Mouse (Mus musculus) erythroid progenitor cell, adult 5-6 weeks (primary cell): ENCODE results near the gene Il18. TPM values are rescaled to one million over a fixed set of nuclear protein-coding genes. Genes with fewer than 3 reads are reported as not detected.

ENCODE experiments used
- ATAC-seq: replicated peaks from 2 replicates; pipeline ENCODE4 v1.8.0; 2016; ENCODE audit warnings: moderate number of reproducible peaks, mild to moderate bottlenecking, moderate TSS enrichment, inconsistent platforms; ENCODE audit not compliant: poor library complexity, low FRiP score, severe bottlenecking
- total RNA-seq, 2 experiments: library from RNA; stranded (forward) in 1 of 2; stranded (reverse) in 1 of 2; fragments of 150-400 nt in 1 of 2; fragments of 186-747, 209-891 nt in 1 of 2; gene quantifications; 2 replicates each; pipeline versions ENCODE4 v1.2.3 to v1.2.4; 2015 to 2017; ENCODE audit warnings: low replicate concordance in 2 of 2

Il18 gene
- total RNA-seq (2015; ENCODE audit: low replicate concordance) (10.8 and 13.8 TPM in 2 replicates), total RNA-seq (2017; ENCODE audit: low replicate concordance) (1.1 and 11.3 TPM in 2 replicates)

DNA sequence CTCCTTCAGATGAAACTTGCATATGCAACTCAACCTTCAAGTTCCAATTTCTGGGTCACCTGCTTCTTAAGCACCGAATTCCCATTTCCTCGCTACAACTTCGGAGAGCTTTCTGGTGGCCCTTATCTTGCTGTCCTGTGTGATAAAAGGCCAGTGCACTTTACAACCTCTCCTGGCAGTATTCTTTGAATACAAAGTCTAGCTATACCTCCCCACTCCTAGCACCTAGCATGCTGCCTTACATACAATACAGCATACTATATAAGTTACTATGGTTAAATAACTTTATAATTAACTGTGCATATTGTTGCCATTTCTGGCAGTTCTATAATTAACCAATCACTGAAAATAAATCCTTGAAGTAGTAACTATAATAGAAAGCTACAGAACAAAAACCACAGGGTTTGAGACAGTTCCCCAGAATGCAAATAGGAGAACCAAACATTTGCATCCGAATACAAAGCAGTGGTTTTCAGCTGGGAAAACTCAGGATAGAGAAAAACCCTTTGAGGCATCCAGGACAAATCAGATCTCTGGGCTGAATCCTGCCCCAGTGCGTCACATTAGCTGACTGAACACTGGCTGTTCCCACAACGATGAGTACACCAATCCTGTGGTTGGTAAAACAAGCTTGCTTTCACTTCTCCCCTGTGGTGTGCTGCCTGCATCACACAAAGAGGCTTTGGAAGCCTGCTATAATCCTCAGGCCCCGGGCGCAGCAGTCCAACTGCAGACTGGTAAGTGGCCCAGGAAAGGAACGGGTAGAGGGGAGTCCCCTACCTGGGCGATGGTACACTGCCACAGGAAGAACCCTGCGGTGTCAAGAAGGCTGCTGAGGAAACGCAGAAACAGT lies at the start of gene Il18:
Gene Il18, plus strand, starts transcription at position 587 of the 853 bp plus-strand sequence.
- ATAC-seq, result no peak

DNA sequence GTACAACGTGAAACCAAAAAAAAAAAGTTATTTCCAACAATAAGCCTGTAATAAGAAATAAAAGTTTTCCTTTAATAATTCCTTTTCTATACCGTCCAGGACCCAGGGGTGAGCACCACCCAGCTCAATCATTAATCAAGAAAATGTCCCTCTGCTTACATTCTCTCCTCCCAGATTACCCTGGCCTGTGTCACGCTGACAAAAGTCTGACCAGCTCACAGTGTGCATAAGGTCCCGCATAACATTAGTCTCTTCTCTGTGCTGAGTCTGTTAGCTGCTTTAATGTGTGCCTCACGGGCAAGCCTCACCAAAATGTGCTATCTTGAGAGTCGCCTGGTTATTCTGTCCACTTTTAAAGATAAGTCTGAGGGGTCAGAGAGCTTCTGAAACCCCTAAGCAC lies 49.2 kb upstream of the Il18 start:
- ATAC-seq, result no peak

DNA sequence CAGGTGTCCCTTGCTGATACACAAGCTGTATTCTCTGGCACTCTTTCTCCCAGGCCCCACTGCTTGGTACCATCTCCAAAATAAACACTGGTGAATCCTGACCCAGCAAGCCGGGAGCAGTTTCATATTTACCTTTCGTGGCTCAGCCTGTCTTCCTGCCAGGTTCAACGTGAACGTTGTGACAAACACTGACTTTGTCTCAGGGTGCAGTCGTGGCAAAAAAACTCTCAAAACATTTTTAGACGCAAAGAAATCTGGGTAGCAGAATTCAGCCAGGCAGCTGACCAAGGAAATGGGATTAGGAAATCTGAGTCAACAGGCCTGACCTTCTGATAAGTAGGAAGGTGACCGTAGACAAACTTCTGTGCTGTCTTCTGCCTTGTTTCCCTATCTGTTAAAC lies 47.1 kb upstream of the Il18 start:
- ATAC-seq, result no peak

DNA sequence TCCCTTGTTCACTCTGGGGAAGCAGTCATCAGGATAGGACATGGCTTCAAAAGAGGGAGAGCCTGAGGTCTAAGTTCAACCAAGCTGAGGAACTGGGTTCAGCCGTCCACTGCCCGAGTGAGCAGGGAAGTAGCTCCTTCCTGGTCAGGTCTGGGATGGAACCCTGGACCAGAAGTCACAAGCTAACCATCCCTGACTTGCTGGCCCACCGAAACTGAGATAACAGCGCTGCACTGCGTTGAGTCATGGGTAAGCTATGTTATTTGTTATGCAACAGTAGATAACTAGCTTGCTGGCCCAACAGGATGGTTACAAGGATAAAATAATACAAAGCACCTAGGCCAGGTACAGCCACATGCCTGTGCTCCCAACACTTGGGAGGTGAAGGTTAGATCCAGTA lies 39.2 kb upstream of the Il18 start:
- ATAC-seq, result no peak

DNA sequence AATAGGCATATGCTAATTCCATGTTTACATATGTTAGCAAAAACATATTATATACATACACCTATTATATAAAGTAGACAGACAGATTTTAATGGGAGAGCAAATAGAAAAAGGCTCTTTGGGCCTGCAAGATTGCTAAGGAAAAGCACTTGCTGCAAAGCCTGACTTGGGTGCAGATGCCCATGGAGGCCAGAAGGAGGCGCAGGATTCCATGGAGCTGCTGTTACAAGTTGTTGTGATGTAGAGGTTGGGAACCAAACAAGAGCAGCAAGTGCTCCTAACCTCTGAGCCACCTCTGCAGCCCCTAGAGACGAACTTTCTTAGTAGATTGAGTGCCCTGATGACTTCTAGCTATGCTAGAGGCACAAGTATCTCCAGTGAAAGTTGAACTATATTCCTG lies 35.8 kb upstream of the Il18 start:
- no peak for ATAC-seq

DNA sequence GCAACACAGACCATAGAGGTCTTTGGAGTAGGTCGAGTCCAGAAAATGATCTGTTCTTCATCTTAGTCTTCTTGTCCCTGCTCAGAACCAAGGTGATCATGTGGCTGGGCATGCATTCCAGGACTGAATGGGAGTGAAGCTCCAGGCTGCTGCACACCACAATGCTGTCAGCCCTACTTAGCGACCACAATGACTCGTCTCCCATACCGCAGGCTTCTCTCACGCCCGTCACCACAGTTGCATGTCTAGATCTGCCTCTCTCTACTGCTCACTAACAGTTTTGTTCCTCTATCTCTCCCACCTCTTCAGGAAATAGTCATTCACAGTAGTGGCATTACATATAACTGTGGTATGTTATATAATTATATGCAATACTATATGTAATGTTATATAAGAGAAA lies 33.9 kb upstream of the Il18 start:
- no peak for ATAC-seq

DNA sequence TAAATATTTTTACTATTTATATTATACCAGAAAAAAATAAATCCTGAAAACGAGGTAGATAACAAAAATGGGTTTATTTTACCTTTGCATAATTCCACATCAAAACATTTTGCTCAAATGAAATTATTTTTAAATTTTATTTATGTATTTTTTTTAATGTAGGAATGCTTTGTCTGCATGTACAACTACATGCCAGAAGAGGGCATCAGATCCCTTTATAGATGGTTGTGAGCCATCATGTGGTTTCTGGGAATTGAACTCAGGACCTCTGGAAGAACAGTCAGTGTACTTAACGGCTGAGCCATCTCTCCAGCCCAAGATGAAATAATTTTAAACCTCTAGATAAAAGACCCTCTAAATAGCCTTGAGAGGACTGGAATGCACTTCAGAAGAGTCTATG lies 33.1 kb upstream of the Il18 start:
- ATAC-seq, result no peak

DNA sequence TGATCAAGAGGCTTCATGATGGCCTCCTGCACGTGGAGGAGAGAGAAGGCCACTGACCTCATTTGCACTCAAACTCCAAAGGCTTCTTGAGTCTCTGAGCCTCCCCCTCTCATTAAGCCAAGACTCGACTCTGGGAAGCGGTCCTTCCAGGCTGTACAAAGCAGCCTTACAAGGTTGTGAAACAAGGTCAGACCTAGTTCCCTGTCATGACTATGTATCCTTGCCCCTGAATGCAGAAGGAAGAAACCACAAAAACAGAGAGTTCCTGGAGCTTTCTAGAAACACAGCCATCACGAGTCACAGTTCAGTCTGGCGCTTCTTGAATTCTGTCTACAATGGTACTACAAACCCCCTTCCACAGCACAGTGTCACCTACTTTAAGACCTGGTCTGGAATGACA lies 32.1 kb upstream of the Il18 start:
- no peak for ATAC-seq

DNA sequence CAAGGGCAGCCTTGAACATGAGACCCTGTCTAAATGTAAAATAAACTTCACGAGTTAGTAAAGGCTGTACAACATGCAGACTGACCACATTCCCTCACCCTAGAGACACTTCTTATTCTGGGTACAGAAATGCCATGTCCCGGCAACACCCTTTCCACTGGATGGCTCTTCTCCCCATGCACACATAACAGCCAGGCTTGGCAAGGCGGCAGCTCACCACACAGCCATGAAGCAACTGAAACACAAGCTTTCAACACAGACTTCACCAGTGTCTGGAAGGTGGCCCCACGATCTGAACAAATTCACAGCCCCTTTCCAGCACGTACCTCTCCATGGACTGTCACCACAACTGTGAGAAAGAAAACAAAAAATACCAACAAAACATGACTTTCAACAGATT lies 29.7 kb upstream of the Il18 start:
- ATAC-seq, result no peak

DNA sequence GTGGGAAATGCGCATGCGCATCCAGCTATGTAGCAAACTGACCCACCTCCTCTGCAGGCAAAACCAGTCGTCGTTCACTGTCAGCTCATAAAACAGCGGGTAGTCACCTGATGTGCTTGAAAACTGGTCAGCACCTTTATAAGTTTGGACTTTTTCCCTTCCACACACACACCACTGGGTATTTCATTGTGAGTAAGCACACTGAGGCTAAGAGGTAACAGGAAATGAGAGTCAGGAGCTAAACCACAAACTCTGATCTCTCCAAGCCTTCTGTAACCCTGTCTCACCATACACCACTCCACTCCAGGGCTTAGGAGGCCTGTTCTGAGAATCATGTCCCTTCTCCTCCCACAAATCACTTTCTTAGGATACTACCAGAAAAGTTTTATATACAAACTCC lies 29.0 kb upstream of the Il18 start:
- ATAC-seq, result no peak

DNA sequence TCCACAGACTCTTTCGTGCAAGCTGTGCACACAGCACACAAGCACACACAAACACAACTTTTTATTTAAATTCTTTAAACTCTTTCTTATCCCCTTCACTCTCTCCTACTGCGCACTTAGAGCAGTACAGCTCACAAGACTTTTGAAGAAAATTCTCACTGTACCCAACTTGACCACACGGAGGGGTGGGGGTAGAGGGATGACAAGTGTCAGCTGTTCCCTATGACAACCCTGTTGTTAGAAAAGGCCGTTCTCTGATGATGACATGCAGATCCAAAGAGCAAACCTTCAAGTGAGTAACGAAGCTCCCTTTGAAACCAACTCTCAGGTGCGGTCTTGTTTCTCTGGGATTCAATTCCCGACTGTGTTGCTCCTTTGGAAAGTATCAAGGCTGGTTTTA lies 26.8 kb upstream of the Il18 start:
- peak; percentile 26; the same call in 1 of the 2 replicates for ATAC-seq

DNA sequence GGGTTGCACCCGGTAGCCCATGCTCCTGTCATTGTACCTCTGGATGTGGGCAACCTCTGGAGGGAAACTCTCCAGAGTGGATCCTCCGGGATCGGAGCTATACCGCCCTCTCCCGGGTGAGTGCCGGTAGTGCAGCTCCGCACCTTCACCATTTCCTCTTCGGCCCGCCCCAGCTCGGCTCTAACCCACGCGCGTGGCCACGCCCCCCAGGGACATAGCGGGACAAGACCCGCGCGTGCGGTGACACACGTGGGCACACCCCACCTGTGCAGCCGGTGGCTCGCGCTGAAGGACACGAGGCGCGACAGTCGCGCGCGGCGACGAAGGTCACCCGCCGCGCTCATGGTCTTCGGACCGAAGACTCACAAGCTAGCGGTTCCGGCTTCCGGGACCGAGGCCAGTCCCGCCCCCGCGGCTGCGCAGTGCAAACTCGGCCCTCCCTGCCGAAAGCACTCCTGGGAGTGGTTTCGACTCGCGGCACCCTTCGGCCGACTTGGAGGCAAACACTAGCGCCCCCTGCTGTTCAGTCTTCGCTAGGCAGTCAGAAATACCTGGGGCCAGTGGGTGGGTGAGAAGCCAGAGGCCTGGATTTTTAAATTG lies 26.2 kb upstream of the Il18 start, which contains the start of gene Pts:
Gene Pts, minus strand, starts transcription at position 432 of the 600 bp plus-strand sequence.
- ATAC-seq, result peak; percentile 92

DNA sequence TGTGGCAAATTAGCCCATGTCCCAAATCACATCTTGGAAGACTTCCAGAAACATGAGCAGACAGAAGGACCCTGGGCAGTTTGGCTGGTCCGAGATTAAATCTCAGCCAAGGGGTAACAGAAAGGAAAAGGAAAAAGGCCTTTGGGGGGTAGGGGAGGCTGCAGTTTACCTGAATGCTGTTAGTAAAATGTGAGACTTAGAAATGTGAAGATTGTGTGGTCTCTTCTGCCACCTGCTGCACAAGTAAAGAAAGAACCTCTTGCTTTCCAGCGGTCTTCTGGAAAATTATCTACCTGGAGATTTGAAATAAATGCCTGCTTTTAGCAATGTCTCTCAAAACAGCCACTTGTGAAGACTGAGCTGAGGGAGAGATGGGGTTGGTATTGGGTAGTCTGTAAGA lies 23.7 kb upstream of the Il18 start:
- ATAC-seq, result no peak

DNA sequence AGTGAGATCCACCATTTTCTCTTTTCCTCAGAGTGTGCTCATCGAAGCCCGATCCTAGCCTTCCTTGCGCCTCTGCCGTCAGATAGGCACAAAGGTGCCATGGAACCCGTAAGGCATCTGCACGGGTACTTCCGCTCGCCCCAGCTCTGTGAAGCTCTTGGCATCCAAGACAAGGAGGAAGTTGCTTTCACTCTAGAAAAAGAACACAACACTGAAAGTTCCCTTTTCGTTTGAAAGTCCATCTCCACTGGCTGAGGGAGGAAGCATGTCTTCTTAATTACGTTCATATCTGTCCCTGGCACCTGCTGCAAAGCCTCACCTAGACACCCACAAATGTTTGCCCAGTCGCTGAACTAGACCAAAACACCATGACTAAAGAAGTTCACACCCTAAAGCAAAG lies 21.3 kb upstream of the Il18 start:
- peak; percentile 36; the same call in 1 of the 2 replicates for ATAC-seq

DNA sequence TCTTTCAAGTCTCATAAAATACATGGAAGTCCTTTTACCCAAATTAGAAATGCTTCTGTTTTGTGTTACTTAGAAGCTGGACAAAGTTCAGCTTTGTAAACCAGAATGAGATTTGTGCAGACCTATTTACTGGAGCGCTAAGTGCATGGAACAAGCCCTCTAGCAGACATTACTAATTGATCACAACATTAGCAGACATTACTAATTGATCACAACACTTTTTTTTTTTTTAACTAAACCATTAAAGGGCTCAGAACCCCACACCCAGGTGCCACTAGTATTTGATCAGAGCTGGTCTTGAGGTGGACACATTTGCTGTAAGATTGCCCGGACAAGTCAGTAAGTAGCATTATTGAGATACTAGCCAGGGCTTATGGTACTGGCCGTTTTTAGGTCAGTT lies 20.8 kb upstream of the Il18 start:
- ATAC-seq, result no peak

DNA sequence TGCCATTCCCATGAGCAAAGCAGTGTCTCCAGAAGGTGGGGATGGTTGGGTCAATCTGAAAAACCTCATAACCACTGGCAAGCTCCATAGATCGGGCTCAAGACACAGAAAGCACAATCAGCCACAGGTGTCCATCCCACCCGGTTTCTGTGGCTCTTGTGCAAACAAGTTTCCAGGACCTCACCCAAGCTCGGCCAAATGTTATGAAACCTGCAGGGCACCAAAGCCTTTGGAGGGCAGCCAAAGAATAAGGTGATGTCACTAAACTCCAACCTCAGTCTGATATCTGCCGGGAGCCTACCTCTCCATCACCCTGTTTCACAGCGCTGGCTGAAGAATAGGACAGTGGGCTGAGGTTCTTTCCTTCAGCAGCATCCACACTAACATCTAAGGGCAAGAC lies 18.7 kb upstream of the Il18 start:
- ATAC-seq, result no peak

DNA sequence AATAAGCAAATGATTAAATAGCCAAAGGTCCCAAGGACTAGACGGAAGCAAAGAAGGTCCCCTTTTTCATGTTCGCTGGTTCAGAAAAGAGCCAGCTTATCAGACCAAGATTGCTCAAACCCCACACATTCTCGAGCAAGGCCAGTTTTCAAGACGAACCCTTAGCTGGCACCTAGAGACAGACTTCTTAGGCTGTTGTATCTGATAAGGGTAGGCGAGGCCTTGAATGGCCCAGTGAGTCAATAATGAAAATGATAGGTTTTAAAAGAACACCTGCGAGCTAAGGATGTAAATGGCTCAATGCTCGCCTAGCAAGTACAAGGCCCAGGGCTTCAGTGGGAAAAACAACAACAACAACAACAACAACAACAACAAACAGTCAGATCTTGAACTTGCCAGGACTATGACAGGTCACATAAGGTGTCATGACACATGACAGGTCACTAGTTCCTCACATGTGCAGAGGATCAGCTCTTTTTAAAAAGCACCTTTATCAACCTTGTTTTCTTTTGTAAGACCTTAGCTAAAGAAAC lies 18.0 kb upstream of the Il18 start:
- no peak for ATAC-seq

DNA sequence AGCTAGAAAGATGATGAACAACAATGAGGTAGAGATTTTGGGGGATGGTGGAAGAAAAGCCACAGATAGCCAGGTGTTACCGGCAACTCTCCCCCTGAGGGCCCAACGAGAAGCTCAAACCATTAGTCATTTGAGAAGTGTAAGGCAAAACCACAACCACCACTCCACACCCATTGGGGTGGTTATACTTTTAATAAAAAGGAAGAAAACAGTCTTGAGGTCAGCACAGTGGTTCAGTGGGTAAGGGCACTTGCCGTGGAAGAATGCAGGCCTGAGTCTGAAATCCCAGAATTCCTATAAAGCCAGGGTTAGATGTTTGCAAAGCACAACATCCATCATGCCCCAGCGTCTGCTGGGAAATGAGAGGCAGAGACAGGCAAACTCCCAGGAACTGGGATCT lies 17.3 kb upstream of the Il18 start:
- ATAC-seq, result no peak

DNA sequence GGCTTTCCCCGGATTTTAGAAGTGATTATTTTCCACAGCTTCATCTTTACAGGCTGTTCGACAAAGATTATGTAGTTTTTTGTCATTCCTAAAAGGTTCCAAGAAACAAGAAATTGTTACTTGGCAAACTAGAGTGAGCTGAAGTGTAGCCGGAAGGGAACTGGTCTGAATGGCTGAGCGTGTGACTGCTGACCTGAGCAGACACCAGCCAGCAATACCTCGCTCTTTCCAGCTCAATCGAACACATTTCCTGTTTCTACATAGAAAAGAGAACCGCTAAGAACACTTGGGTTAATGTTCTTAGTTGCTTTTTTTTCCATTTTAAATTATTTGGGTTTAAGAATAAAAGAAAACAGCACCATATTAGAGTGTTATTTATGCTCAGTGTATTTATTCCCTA lies 14.5 kb upstream of the Il18 start:
- no peak for ATAC-seq

DNA sequence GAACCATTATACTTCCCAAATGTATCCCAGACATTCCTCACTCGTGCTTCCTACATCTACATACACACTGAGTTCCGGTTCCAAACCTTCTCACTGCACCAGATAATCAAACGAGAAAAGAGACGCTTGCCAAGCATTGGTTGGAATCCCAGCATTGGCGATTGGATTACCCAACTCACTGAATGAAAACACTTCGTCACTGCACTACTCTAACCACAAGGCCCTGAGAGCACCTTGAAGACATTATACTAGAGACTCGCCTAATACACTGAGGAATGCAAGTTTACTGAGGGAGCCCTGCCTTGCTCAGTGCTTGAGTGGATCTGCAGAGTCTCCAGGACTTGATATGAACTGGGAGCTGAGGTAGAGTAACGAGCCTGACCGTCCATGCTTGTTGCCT lies 12.2 kb upstream of the Il18 start:
- ATAC-seq, result no peak

DNA sequence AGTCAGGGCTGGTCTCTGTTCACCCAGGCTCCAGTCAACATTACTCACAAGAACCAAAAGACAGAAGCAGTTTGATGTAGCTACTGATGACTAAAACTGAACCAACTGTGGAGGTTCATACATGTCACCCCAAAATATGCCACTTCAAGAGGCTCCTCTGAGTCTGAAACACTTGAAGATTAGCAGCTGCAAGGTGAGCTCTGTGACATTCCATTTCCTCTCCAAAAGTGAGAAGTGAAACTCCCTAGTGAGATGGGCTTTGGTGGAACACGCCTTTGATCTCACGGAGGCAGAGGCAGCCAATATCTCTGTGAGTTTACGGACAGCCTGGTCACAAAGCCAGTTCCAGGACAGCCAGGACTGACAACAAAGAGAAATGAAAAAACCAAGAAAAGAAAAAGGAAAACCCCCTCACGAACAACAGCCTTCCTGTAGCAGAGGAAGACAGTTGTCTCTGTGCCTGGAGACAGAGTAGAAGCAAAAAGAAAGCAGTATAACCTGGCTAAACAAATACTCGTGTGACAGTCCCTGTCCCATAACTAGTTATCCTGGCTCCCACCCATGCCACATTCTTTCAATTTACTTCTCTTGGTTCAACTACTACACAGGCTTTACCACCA lies 6.7 kb upstream of the Il18 start:
- no peak for ATAC-seq
